Mouse (Mus musculus): ENCODE measurements around the gene Polr3gl.

The Polr3gl gene

DNA sequence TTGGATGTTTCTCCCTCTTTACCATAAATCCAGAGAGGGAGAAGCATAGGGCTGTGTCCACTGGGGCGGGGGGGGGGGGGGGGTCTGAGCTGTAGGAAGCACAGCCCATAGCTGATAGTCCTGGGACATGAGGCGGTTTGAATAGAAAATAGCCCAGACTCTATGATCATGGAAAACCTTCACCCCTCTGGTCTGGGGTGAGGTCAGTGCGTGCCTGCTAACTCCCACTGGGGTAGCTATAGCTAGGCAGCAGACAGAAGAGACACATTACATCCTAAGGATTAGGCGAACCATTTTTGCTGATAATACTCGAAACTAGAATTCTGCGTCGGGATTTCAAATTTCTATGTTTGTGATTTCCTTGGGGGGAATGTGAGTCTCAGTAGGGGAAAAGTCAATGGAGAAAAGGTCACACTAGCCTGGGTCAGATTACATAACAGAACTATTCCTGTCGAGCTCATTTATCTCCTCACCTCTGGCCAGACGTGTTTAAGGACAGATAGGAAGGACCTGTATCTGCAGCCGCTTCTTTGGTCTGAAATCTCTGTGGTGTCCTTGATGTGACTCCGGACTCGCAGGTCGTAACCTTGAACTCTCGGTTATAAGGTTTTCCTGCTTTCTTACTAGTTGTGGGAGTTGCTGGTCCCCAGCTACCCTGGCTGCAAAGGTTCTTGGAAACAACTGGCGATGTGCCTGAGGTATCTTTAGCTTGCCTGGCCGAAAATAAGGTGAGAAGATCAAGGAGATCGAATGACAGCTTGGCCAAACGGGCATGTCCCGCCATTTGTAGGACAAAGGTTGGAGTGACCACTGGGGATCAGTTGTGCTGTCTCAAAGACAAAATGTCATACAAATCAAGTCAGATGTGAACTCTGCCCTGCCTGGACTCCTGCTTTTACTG, 20.1 kb downstream of the Polr3gl start:
- DNase-seq (ENCODE audit: low spot score in 2 of 2) = no peak

DNA sequence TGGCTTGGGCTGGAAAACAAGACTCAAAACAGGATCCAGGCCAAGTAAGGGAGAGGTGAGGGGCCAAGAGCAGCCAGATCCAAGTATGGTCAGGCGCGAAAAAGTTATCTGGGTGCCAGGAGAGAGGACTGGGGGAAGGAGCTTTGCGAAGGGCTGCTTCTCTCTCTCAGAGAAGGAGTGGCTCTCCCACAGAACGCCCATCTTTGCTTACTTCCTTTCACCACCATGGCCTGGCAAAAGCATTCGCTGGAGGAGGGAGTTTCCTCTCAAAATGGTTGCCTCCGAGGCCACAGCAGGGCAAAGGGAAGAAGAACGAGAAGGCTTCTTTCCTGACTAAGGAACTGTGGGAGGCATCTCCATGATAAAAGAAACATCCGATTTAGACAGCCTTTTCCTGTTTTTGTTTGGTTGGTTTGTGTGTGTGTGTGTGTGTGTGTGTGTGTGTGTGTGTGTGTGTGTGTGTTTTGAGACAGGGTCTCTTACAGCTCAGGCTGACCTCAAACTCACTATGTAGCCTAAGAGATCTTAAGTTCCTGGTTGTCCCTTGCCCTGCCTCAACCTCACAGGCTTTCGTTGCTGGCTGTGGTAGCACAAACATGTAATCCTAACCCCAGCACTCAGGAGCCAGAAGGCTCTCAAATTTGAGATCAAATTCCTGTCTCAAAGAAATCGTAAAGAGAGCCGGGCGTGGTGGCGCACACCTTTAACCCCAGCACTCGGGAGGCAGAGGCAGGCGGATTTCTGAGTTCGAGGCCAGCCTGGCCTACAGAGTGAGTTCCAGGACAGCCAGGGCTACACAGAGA, 21.9 kb downstream of the Polr3gl start:
- DNase-seq (ENCODE audit: low spot score in 2 of 2) = no peak

DNA sequence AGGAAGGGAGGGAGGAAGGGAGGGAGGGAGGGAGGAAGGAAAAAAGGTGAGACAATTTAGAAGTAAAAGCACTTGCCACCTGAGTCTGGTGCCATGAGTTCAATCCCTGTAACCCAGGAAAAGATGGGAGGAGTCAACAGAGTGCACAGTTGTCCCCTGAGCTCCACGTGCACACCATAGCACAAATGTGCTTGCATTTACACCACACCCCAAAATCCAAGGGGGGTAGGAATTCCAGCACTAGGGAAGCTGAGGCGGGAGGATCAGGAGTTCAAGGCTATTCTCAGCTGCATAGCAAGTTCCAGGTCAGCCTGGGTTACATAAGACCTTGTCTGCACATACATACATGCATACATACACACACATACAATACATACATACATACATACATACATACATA, 22.6 kb downstream of the Polr3gl start:
- DNase-seq (ENCODE audit: low spot score in 2 of 2) = no peak

- no peak for DNase-seq (ENCODE audit: low spot score in 2 of 2)
These were observed 23.3 kb downstream of the Polr3gl start for GRCm38 (mm10) chr3:96570643-96571042.

DNA sequence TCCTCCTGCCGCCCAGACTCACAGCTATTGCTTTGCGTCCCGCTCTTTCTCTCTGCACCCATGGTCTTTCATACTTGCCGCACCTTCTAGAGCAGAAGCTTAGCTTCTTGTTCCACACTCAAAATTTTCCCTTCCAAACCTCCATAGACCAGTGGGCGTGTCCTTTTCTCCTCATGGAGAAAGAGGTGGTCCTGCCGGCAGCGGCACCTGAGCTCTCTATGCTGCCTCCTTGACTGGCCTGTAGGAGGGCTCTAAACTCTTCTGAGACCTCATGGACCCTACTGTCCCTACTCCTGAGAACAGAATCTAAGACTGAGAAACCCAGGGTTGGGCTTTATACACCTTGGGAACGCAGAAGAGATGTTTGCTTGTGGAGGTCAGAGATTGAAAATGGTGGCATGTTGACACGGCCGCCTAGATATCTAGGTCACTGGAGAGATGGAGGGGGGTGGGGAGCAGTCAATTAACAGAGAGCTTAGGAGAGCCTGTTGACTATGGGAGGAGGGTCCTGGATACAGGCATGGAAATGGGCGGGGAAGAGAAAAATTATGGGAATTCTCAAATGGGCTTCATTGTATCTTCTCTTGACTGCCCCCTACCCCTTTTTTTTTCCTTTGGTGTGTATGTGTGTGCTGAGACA, 23.9 kb downstream of the Polr3gl start:
- DNase-seq (ENCODE audit: low spot score in 2 of 2) = no peak

DNA sequence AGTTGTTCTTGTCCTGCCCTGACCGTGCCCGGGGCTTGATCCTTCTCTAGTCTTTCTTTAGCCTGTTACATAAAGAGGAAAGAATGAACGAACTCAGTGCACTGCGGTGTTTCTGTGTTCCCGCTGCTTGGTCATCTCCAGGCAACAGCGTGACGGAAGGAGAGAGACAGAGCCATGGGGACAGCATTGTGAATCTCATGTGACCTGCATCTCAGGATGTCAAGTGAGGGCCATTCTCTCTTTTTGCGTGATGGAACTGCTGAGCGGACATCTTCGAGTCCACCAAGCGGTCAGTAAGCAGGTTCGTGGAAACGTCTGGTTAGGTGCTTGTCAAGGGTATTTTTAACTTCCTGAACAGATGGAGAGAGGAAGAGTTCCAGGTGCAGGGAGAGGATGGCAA, 24.5 kb downstream of the Polr3gl start:
- no peak for DNase-seq (ENCODE audit: low spot score in 2 of 2)

DNA sequence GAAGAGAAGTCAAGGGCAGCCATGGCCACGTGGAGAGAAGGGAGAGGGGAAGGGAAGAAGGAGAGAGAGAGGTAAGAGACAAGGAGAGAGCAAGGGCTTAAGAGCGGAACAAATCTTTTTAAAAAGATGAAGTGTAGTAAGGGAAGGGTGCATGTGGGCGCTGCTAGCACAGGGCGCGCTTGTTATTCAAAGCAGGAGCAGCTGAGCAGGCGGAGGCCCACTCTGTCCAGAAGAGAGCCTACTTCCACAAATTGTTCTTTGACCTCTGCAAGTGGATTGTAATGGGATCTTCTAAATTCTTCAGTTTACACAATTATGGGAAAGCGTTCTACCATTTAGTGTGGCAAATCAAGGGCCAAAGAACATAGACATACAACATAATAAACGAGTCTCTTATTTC, 25.4 kb downstream of the Polr3gl start:
- DNase-seq (ENCODE audit: low spot score in 2 of 2) = no peak

- DNase-seq (ENCODE audit: low spot score in 2 of 2) = no peak
These were observed 27.1 kb downstream of the Polr3gl start for GRCm38 (mm10) chr3:96566661-96567450.

GRCm38 (mm10) chr3:96565105-96565504, 28.9 kb downstream of the Polr3gl start:
- no peak for DNase-seq (ENCODE audit: low spot score in 2 of 2)

DNA sequence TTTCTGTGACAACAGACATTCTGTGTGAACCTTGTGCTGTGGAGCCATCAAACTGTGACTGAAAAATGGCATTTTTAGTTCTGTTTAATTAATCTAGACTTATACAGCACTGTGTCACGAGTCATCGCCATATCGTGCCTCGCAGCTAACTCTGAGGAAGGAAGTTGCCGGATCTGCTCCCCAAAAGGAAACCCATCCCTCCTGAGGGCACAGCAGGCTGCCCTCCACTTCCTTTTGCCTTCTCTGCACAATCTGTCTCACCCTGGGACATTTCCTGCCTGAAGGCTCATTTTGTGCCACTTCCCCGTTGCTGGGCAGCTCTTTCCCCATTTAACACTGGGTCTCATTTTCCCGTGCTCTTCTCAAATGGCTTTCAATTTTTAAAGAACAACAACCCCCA, 29.3 kb downstream of the Polr3gl start:
- DNase-seq (ENCODE audit: low spot score in 2 of 2) = peak in 1 of 2 experiments; percentile 54

DNA sequence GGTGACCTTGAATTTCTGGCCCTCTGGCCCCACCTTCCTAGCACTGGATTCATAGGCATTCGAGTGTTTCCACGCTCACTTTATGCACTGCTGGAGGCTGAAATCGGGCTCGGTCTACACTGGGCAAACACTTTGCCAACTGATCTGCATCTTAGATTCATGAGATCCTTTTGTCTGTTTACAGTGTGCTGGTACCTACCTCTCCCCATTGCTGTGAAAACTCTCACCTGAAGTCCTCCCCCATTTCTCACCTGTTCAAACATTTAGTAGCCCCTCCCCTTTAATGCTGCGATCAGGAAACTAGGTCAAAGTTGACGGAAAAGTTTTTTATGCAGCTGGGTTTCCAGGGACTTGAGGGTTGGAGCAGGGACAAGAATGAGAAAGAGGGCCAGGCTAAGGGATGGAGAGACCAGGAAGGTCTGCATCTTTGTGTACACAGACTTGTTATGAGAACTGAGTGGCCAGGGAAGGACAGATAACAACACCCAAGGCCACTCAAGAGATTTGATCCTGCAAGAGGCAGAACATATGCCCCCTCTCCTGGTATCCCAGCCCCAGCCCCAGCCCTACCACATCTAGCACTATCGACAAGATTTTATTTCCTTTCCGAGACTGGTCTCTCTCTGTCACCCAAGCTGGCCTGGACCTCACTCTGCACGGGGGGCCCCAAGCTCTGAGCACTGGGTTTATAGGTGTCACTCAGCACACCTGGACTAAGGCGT, 29.9 kb downstream of the Polr3gl start:
- no peak for DNase-seq (ENCODE audit: low spot score in 2 of 2)

DNA sequence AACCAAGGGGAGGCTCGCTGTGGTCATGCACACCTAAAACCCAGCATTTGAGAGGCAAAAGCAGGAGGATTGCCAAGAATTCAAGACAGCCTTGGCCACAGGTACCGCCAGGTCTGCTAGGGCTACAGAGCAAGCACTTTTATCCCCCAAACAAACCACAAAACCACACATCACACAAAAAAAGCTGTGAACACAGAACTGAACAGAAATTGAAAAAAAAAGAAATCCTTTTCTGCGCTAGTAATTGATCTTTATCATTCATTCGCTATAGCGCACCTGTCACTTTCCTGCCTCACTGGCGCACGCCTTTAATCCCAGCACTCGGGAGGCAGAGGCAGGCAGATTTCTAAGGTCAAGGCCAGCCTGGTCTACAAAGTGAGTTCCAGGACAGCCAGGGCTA, 30.7 kb downstream of the Polr3gl start:
- no peak for DNase-seq (ENCODE audit: low spot score in 2 of 2)

DNA sequence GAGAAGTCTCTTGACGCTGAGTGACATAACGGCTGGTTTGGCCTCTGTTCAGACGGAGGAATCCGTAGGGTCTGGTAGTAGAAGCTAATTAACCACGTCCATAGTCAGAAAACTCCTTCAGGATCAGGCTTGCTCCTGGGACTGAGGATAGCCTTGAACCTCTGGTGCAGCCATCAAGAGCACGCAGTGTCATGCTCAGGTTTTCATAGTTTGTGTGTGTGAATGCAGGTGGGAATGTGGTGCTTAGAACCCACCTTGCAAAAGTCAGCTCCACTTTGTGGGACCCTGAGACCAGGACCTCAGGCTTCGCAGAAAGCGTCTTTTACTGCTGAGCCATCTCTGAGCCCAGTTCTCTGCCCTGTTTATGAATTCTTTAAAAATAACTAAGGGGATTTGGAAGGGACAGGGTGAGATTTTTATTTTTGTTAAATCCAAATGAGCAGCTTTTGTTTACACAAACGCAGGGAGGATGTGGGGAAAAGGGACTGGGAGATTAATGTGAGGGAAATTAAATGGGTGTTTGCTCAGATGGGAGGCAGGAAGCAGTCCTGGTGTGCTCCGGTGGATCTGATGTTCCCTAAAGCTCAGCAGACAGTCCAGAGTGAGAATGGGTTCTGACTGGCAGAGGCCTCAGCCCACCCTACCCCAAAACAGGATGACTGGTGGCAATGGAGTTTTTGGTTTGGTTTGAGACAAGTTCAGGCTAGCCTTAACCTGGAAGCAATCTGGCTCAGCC, 31.9 kb downstream of the Polr3gl start:
- DNase-seq (ENCODE audit: low spot score in 2 of 2) = no peak

DNA sequence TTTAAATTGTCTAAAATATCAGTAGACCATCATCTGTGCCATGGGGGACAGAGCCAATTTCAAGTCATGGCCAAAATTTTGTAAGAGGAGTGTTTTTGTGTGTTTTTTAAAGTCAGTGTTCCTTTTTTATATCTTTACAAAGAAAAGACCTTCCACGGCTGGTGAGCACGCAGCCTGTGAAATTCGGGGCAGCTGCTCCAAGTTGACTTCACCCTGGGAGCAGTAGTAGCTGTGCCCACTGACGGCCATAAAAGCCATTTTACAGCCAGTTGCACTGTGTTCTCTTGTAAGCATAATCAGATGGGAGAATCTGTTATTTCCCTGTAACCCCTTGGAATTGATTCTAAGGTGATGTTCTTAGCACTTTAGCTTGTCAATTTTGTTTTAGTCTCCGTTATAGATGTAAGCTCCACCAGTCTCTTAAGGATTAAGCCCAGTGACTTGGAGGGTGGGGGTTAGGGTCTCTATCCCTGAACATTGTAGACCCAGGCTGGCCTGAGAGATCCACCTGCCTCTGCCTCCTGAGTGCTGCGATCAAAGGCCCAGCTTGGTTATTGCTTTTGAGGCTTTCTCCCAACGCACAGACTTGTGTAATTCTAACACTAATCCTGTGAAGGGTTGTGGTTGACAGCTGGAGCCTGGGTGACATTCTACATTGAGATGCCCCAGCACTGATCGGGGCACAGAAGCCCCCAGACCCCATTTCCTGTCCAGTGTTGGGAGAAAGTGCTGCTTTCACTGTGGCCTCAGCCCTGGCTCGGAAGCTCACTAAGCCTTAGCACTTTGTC, 32.9 kb downstream of the Polr3gl start:
- no peak for DNase-seq (ENCODE audit: low spot score in 2 of 2)

GRCm38 (mm10) chr3:96559911-96560850, 33.8 kb downstream of the Polr3gl start:
- peak in 1 of 2 experiments; percentile 67 for DNase-seq (ENCODE audit: low spot score in 2 of 2)

DNA sequence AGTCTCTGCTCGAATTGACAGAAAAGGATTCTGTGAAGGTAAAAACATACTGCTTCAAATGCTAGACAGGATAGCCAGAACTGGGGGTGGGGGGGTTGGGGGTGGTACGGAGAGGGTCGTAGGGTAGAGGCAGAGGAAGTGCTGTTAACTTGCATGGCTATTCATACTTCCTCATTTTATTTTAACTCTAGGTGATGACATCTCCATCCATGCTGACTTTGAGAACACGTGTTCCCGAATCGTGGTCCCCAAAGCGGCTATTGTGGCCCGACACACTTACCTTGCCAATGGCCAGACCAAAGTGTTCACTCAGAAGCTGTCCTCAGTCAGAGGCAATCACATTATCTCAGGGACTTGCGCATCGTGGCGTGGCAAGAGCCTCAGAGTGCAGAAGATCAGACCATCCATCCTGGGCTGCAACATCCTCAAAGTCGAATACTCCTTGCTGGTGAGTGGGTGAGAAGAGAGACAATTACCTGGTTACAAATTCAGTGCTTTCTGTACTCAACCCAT, 34.5 kb downstream of the Polr3gl start:
- DNase-seq (ENCODE audit: low spot score in 2 of 2) = peak in 1 of 2 experiments; percentile 70

GRCm38 (mm10) chr3:96558668-96559196, 35.2 kb downstream of the Polr3gl start:
- DNase-seq (ENCODE audit: low spot score in 2 of 2) = no peak

DNA sequence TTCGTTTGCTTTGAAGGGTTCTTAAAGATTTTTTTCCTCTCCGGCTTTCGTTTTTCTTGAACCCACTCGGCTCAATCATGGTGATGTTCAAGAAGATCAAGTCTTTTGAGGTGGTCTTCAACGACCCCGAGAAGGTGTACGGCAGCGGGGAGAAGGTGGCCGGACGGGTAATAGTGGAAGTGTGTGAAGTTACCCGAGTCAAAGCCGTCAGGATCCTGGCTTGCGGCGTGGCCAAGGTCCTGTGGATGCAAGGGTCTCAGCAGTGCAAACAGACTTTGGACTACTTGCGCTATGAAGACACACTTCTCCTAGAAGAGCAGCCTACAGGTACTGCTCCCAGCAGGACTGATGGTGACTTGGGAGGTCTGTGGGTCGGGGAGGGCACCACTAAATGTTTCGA, 35.8 kb downstream of the Polr3gl start:
- peak; percentile 49 to 82 for DNase-seq (ENCODE audit: low spot score in 2 of 2)

Measured in spleen, postnatal 4 days (tissue).